Mouse (Mus musculus): Measurements from ENCODE around the gene Cd302. TPM values are rescaled to one million over a fixed set of nuclear protein-coding genes. Genes with fewer than 3 reads are reported as not detected.
A peak's percentile ranks its signal among the peaks of the same experiment; 100 is the strongest.

Gene Cd302
- polyA plus RNA-seq, 1 experiment: 15.3 TPM

- Histone ChIP-seq H3K4me1 (ENCODE audit: control insufficient read depth, insufficient read depth, insufficient read length) (peaks cover 9% of the 10 kb centered on the region), H3K36me3 (ENCODE audit: control insufficient read depth, insufficient read depth, low read length) (no peaks in the 10 kb centered on the region), H3K27ac (ENCODE audit: insufficient read depth, low read length) (peak overlapping the region; percentile 54), H3K27me3 (ENCODE audit: control insufficient read depth, insufficient read depth, low read length) (no peaks in the 10 kb centered on the region; the same call in 1 of the 2 replicates), H3K4me3 (ENCODE audit: extremely low read depth, insufficient read depth, insufficient read length) (peak overlapping the region; percentile 42; the same call in 1 of the 2 replicates)
- 41% methylated on average over 9 of the region's 9 CpGs for WGBS
- TF ChIP-seq CTCF (IDR thresholded peaks at IDR 0.05; ENCODE audit: extremely low read depth, insufficient read depth, insufficient read length, insufficient replicate concordance) (no peak), POLR2A (IDR thresholded peaks at IDR 0.05; ENCODE audit: low read depth, low read length) (no peak)
- DNase-seq (ENCODE audit: low read depth in 1 of 2, low spot score in 2 of 2): no peak
Measured at GRCm38 (mm10) chr2:60283208-60283750, 1.0 kb downstream of the Cd302 start.

- H3K27ac ChIP-seq (ENCODE audit: insufficient read depth, low read length): no peak overlapping the region
- H3K4me3 ChIP-seq (ENCODE audit: extremely low read depth, insufficient read depth, insufficient read length): no peak overlapping the region
- DNase-seq (ENCODE audit: low read depth in 1 of 2, low spot score in 2 of 2): no peak
- peaks cover 6% of the 10 kb centered on the region for H3K4me1 ChIP-seq (ENCODE audit: control insufficient read depth, insufficient read depth, insufficient read length)
- H3K36me3 ChIP-seq (ENCODE audit: control insufficient read depth, insufficient read depth, low read length): no peaks in the 10 kb centered on the region
- no peaks in the 10 kb centered on the region; the same call in 1 of the 2 replicates for H3K27me3 ChIP-seq (ENCODE audit: control insufficient read depth, insufficient read depth, low read length)
- 84% methylated on average over 4 of the region's 4 CpGs for WGBS
- TF ChIP-seq CTCF (IDR thresholded peaks at IDR 0.05; ENCODE audit: extremely low read depth, insufficient read depth, insufficient read length, insufficient replicate concordance): no peak
- no peak for TF ChIP-seq POLR2A (IDR thresholded peaks at IDR 0.05; ENCODE audit: low read depth, low read length)
Measured at GRCm38 (mm10) chr2:60282625-60283024, 1.7 kb downstream of the Cd302 start.

GRCm38 (mm10) chr2:60278627-60279026 lies 5.7 kb downstream of the Cd302 start:
- no peak for DNase-seq (ENCODE audit: low read depth in 1 of 2, low spot score in 2 of 2)
- WGBS: 34% methylated on average over 4 of the region's 4 CpGs
- Histone ChIP-seq H3K27me3 (ENCODE audit: control insufficient read depth, insufficient read depth, low read length) (no peaks in the 10 kb centered on the region), H3K4me3 (ENCODE audit: extremely low read depth, insufficient read depth, insufficient read length) (no peak overlapping the region), H3K27ac (ENCODE audit: insufficient read depth, low read length) (no peak overlapping the region), H3K4me1 (ENCODE audit: control insufficient read depth, insufficient read depth, insufficient read length) (peaks cover 1% of the 10 kb centered on the region; the same call in 1 of the 2 replicates), H3K36me3 (ENCODE audit: control insufficient read depth, insufficient read depth, low read length) (no peaks in the 10 kb centered on the region)
- TF ChIP-seq POLR2A (IDR thresholded peaks at IDR 0.05; ENCODE audit: low read depth, low read length) (no peak), CTCF (IDR thresholded peaks at IDR 0.05; ENCODE audit: extremely low read depth, insufficient read depth, insufficient read length, insufficient replicate concordance) (no peak)

GRCm38 (mm10) chr2:60269856-60270479 lies 14.3 kb downstream of the Cd302 start:
- no peaks in the 10 kb centered on the region for H3K4me1 ChIP-seq (ENCODE audit: control insufficient read depth, insufficient read depth, insufficient read length)
- no peak overlapping the region for H3K4me3 ChIP-seq (ENCODE audit: extremely low read depth, insufficient read depth, insufficient read length)
- no peak for DNase-seq (ENCODE audit: low read depth in 1 of 2, low spot score in 2 of 2)
- H3K36me3 ChIP-seq (ENCODE audit: control insufficient read depth, insufficient read depth, low read length): no peaks in the 10 kb centered on the region
- H3K27ac ChIP-seq (ENCODE audit: insufficient read depth, low read length): no peak overlapping the region
- H3K27me3 ChIP-seq (ENCODE audit: control insufficient read depth, insufficient read depth, low read length): no peaks in the 10 kb centered on the region
- TF ChIP-seq POLR2A (IDR thresholded peaks at IDR 0.05; ENCODE audit: low read depth, low read length) (no peak), CTCF (IDR thresholded peaks at IDR 0.05; ENCODE audit: extremely low read depth, insufficient read depth, insufficient read length, insufficient replicate concordance) (no peak)
- WGBS: 95% methylated on average over 14 of the region's 14 CpGs

- WGBS: 88% methylated on average over 1 of the region's 1 CpGs
- no peak for DNase-seq (ENCODE audit: low read depth in 1 of 2, low spot score in 2 of 2)
- H3K27me3 ChIP-seq (ENCODE audit: control insufficient read depth, insufficient read depth, low read length): no peaks in the 10 kb centered on the region
- no peak overlapping the region for H3K27ac ChIP-seq (ENCODE audit: insufficient read depth, low read length)
- no peaks in the 10 kb centered on the region for H3K4me1 ChIP-seq (ENCODE audit: control insufficient read depth, insufficient read depth, insufficient read length)
- H3K4me3 ChIP-seq (ENCODE audit: extremely low read depth, insufficient read depth, insufficient read length): no peak overlapping the region
- H3K36me3 ChIP-seq (ENCODE audit: control insufficient read depth, insufficient read depth, low read length): no peaks in the 10 kb centered on the region
- TF ChIP-seq CTCF (IDR thresholded peaks at IDR 0.05; ENCODE audit: extremely low read depth, insufficient read depth, insufficient read length, insufficient replicate concordance) (no peak), POLR2A (IDR thresholded peaks at IDR 0.05; ENCODE audit: low read depth, low read length) (no peak)
Measured at GRCm38 (mm10) chr2:60267567-60267966, 16.7 kb downstream of the Cd302 start.

- Histone ChIP-seq H3K36me3 (ENCODE audit: control insufficient read depth, insufficient read depth, low read length) (no peaks in the 10 kb centered on the region), H3K27ac (ENCODE audit: insufficient read depth, low read length) (no peak overlapping the region), H3K4me1 (ENCODE audit: control insufficient read depth, insufficient read depth, insufficient read length) (no peaks in the 10 kb centered on the region), H3K4me3 (ENCODE audit: extremely low read depth, insufficient read depth, insufficient read length) (no peak overlapping the region), H3K27me3 (ENCODE audit: control insufficient read depth, insufficient read depth, low read length) (no peaks in the 10 kb centered on the region)
- TF ChIP-seq CTCF (IDR thresholded peaks at IDR 0.05; ENCODE audit: extremely low read depth, insufficient read depth, insufficient read length, insufficient replicate concordance): no peak
- TF ChIP-seq POLR2A (IDR thresholded peaks at IDR 0.05; ENCODE audit: low read depth, low read length): no peak
- DNase-seq (ENCODE audit: low read depth in 1 of 2, low spot score in 2 of 2): no peak
- 90% methylated on average over 5 of the region's 5 CpGs for WGBS
Measured at GRCm38 (mm10) chr2:60260621-60261350, 23.5 kb downstream of the Cd302 start.
